In the genomic region with DNA sequence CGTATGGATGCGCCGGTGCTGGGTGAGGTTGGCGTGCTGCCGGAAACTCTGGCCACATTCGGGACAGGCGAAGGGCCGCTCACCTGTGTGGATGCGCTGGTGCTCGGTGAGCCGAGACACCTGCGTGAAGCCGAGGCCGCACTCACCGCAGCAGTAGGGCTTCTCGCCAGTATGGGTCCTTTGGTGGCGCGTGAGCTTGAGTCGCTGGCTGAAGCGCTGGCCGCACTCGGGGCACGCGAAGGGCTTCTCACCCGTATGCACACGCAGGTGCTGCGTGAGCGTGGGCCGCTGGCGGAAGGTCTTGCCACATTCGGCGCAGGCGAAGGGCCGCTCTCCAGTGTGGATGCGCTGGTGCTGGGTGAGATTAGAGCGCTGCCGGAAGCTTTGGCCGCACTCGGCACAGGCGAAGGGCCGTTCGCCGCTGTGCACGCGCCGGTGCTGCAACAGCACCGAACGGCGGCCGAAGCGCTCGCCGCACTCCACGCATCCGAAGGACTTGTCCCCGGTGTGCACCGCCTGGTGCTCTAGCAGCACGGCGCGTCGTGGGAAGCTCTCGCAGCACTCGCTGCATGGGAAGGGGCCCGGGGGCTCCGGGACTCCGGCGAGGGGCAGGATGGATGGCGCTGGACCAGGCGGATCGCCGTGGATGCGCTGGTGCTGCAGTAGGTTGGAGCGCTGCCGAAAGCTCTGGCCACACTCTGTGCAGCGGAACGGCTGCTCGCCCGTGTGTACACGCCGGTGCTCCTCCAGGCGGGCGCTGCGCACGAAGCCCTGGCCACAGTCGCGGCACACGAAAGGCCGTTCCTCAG, we compare ENCODE assay signal across 8 mouse cellular contexts. TPM values are rescaled to one million over a fixed set of nuclear protein-coding genes. Genes with fewer than 3 reads are reported as not detected.
A peak's percentile ranks its signal among the peaks of the same experiment; 100 is the strongest.
DNase-seq lines count a peak whose midpoint lies in the region; ATAC-seq and TF ChIP-seq lines count a peak whose summit lies in the region.

No protein-coding gene starts in this region.

- H3K27ac ChIP-seq in lung, postnatal 0 days (ENCODE audit: low read length): no peak overlapping the region
- H3K27ac ChIP-seq in embryonic fibroblast, embryonic 13.5 days (ENCODE audit: insufficient read depth, low read length): no peak overlapping the region
- no peak overlapping the region for H3K27ac ChIP-seq in intestine, embryonic 16.5 days (ENCODE audit: low read length)

- H3K4me3 ChIP-seq in lung, postnatal 0 days (ENCODE audit: low read depth, low read length): peak overlapping the region; percentile 27
- peak overlapping the region; percentile 8; the same call in 1 of the 2 replicates for H3K4me3 ChIP-seq in embryonic fibroblast, embryonic 13.5 days (ENCODE audit: insufficient read depth, low read length)
- peak overlapping the region; percentile 58 for H3K4me3 ChIP-seq in intestine, embryonic 16.5 days (ENCODE audit: low read length)

- peaks cover 18% of the 10 kb centered on the region for H3K27me3 ChIP-seq in lung, postnatal 0 days (replicated peaks; ENCODE audit: insufficient read depth, low read length)
- peaks cover 34% of the 10 kb centered on the region for H3K27me3 ChIP-seq in intestine, embryonic 16.5 days (replicated peaks; ENCODE audit: control insufficient read depth, insufficient read depth, low read length)

- 4% methylated on average over 87 of the region's 88 CpGs for WGBS in lung, postnatal 0 days
- WGBS in intestine, embryonic 16.5 days: 4% methylated on average over 88 of the region's 88 CpGs

- TF ChIP-seq CTCF in lung, postnatal 0 days (IDR thresholded peaks at IDR 0.05): 0 out of 2 replicates have a peak, but pooled peaks have one; percentile 1
- TF ChIP-seq CTCF in embryonic fibroblast, embryonic 13.5 days (IDR thresholded peaks at IDR 0.05; ENCODE audit: borderline replicate concordance, insufficient read depth, low read length): no peak

- no peak for TF ChIP-seq POLR2A in embryonic fibroblast, embryonic 13.5 days (IDR thresholded peaks at IDR 0.05; ENCODE audit: low read depth, low read length)

- peaks cover 10% of the 10 kb centered on the region for H3K4me1 ChIP-seq in lung, postnatal 0 days (ENCODE audit: insufficient read depth, low read depth, low read length)
- no peaks in the 10 kb centered on the region for H3K4me1 ChIP-seq in embryonic fibroblast, embryonic 13.5 days (ENCODE audit: control insufficient read depth, insufficient read depth, low read length)
- peaks cover 18% of the 10 kb centered on the region for H3K4me1 ChIP-seq in intestine, embryonic 16.5 days (ENCODE audit: control insufficient read depth, insufficient read depth, low read length)

- H3K9me3 ChIP-seq in lung, postnatal 0 days (ENCODE audit: low read length): no peaks in the 10 kb centered on the region
- peaks cover 8% of the 10 kb centered on the region; the same call in 1 of the 2 replicates for H3K9me3 ChIP-seq in intestine, embryonic 16.5 days (ENCODE audit: control insufficient read depth, low read length)

- ATAC-seq in lung, postnatal 0 days: peak; percentile 24
- peak; percentile 41 for ATAC-seq in intestine, embryonic 16.5 days
- ATAC-seq in megakaryocyte, adult 5-6 weeks (ENCODE audit: poor library complexity, severe bottlenecking): peak; percentile 27
- ATAC-seq in inflammation-experienced regulatory T-cells, adult 6 months: no peak

- H3K4me2 ChIP-seq in lung, postnatal 0 days (replicated peaks; ENCODE audit: low read depth, low read length): peak overlapping the region; percentile 52
- H3K4me2 ChIP-seq in intestine, embryonic 16.5 days (ENCODE audit: low read depth, low read length): peak overlapping the region; percentile 99

- no peak for DNase-seq in lung, postnatal 0 days (ENCODE audit: low spot score)
- no peak for DNase-seq in lung, postnatal 25 days (ENCODE audit: low spot score)
- DNase-seq in cerebellum, adult 11 months: peak; percentile 79
- peak; percentile 11 for DNase-seq in testis, postnatal 14 days (ENCODE audit: low spot score)

- H3K36me3 ChIP-seq in lung, postnatal 0 days (ENCODE audit: insufficient read depth, low read length): no peaks in the 10 kb centered on the region
- H3K36me3 ChIP-seq in intestine, embryonic 16.5 days (ENCODE audit: control insufficient read depth, insufficient read depth, low read length): no peaks in the 10 kb centered on the region

- no peak for TF ChIP-seq EP300 in lung, postnatal 0 days (IDR thresholded peaks at IDR 0.05)

- H3K9ac ChIP-seq in lung, postnatal 0 days (replicated peaks; ENCODE audit: low read depth): no peak overlapping the region
- H3K9ac ChIP-seq in intestine, embryonic 16.5 days (ENCODE audit: low read depth, low read length): peak overlapping the region; percentile 66

RNA-seq across cellular contexts. Expression of a gene that starts 5.6 kb away (rescaled TPM):
- polyA plus RNA-seq in lung, postnatal 0 days (2015; fragmentation: Nextera tagmentation; extraction: Ambion mirVana): 67.8 and 78.1 TPM in 2 replicates
- polyA plus RNA-seq in embryonic fibroblast, embryonic 13.5 days (2011; ENCODE audit: insufficient read length, low read depth, missing spikeins): 273 and 288 TPM in 2 replicates
- polyA plus RNA-seq in intestine, embryonic 16.5 days (2015; fragmentation: Nextera tagmentation; extraction: Ambion mirVana): 19.5 and 25.0 TPM in 2 replicates
- 92.1 and 97.9 TPM in 2 replicates for total RNA-seq in megakaryocyte, adult 5-6 weeks (2015)
- total RNA-seq in megakaryocyte, adult 5-6 weeks (2017): 86.1 and 101 TPM in 2 replicates
- 10 to 100 TPM; 14.9 to 21.8 (median 16.4) TPM for polyA plus RNA-seq in inflammation-experienced regulatory T-cells, adult 6 months (2017; shearing (Covaris generic))

RNA-seq across cellular contexts. Expression of a gene that starts 9.0 kb away (rescaled TPM):
- 254 and 264 TPM in 2 replicates for polyA plus RNA-seq in lung, postnatal 0 days (2015; fragmentation: Nextera tagmentation; extraction: Ambion mirVana)
- polyA plus RNA-seq in embryonic fibroblast, embryonic 13.5 days (2011; ENCODE audit: insufficient read length, low read depth, missing spikeins): 85.6 and 98.6 TPM in 2 replicates
- 199 and 202 TPM in 2 replicates for polyA plus RNA-seq in intestine, embryonic 16.5 days (2015; fragmentation: Nextera tagmentation; extraction: Ambion mirVana)
- 239 and 269 TPM in 2 replicates for total RNA-seq in megakaryocyte, adult 5-6 weeks (2015)
- 272 and 348 TPM in 2 replicates for total RNA-seq in megakaryocyte, adult 5-6 weeks (2017)
- polyA plus RNA-seq in inflammation-experienced regulatory T-cells, adult 6 months (2017; shearing (Covaris generic)): 100 to 1,000 TPM; 296 to 343 (median 309) TPM

RNA-seq across cellular contexts. Expression of a gene that starts 10.9 kb away (rescaled TPM):
- polyA plus RNA-seq in lung, postnatal 0 days (2015; fragmentation: Nextera tagmentation; extraction: Ambion mirVana): 2.0 and 2.1 TPM in 2 replicates
- 0.80 and 1.0 TPM in 2 replicates for polyA plus RNA-seq in embryonic fibroblast, embryonic 13.5 days (2011; ENCODE audit: insufficient read length, low read depth, missing spikeins)
- polyA plus RNA-seq in intestine, embryonic 16.5 days (2015; fragmentation: Nextera tagmentation; extraction: Ambion mirVana): 1.4 and 1.8 TPM in 2 replicates
- 0.16 and 0.52 TPM in 2 replicates for total RNA-seq in megakaryocyte, adult 5-6 weeks (2015)
- total RNA-seq in megakaryocyte, adult 5-6 weeks (2017): 0.29 and 0.45 TPM in 2 replicates
- polyA plus RNA-seq in inflammation-experienced regulatory T-cells, adult 6 months (2017; shearing (Covaris generic)): under 1 TPM; 0.18 to 0.35 (median 0.20) TPM

RNA-seq across cellular contexts. Expression of a gene that starts 33.8 kb away (rescaled TPM):
- 11.9 and 12.2 TPM in 2 replicates for polyA plus RNA-seq in lung, postnatal 0 days (2015; fragmentation: Nextera tagmentation; extraction: Ambion mirVana)
- polyA plus RNA-seq in embryonic fibroblast, embryonic 13.5 days (2011; ENCODE audit: insufficient read length, low read depth, missing spikeins): 14.2 and 16.9 TPM in 2 replicates
- 22.2 and 23.2 TPM in 2 replicates for polyA plus RNA-seq in intestine, embryonic 16.5 days (2015; fragmentation: Nextera tagmentation; extraction: Ambion mirVana)
- total RNA-seq in megakaryocyte, adult 5-6 weeks (2015): 7.4 and 11.0 TPM in 2 replicates
- total RNA-seq in megakaryocyte, adult 5-6 weeks (2017): 6.6 and 9.5 TPM in 2 replicates
- 1 to 10 TPM; 5.4 to 8.0 (median 6.5) TPM for polyA plus RNA-seq in inflammation-experienced regulatory T-cells, adult 6 months (2017; shearing (Covaris generic))

RNA-seq across cellular contexts. Expression of a gene that starts 44.7 kb away (rescaled TPM):
- polyA plus RNA-seq in lung, postnatal 0 days (2015; fragmentation: Nextera tagmentation; extraction: Ambion mirVana): 85.6 and 87.2 TPM in 2 replicates
- 352 and 453 TPM in 2 replicates for polyA plus RNA-seq in embryonic fibroblast, embryonic 13.5 days (2011; ENCODE audit: insufficient read length, low read depth, missing spikeins)
- 116 and 131 TPM in 2 replicates for polyA plus RNA-seq in intestine, embryonic 16.5 days (2015; fragmentation: Nextera tagmentation; extraction: Ambion mirVana)
- total RNA-seq in megakaryocyte, adult 5-6 weeks (2015): 137 and 186 TPM in 2 replicates
- 207 and 222 TPM in 2 replicates for total RNA-seq in megakaryocyte, adult 5-6 weeks (2017)
- polyA plus RNA-seq in inflammation-experienced regulatory T-cells, adult 6 months (2017; shearing (Covaris generic)): 10 to 100 TPM; 42.1 to 76.8 (median 57.0) TPM

Comparison
In these comparisons a context has a peak if more than half of its experiments do, and no peak if none do; other contexts are left out.
1. DNase-seq: peak in cerebellum, adult 11 months (single experiment) and testis, postnatal 14 days (single experiment); none in lung, postnatal 0 days (single experiment) and lung, postnatal 25 days (single experiment).
2. H3K4me3 ChIP-seq: peak in every context shown above with its lines; median percentile 58 in intestine, embryonic 16.5 days; 27 in lung, postnatal 0 days; 8 in embryonic fibroblast, embryonic 13.5 days.